Comparison of ENCODE assay signal across 9 mouse cellular contexts in genomic region chr15:77068439-77068861, GRCm38 (mm10). TPM values are rescaled to one million over a fixed set of nuclear protein-coding genes. Genes with fewer than 3 reads are reported as not detected.
A peak's percentile ranks its signal among the peaks of the same experiment; 100 is the strongest.
DNase-seq lines count a peak whose midpoint lies in the region; ATAC-seq lines count a peak whose summit lies in the region.
"Had no signal": no experiment of that assay in that cellular context is flagged by ENCODE, and none has a peak within 500 bp of the region (broad histone marks: within the 10 kb centered on the region; RNA-seq: fewer than 3 reads in every experiment).

No protein-coding gene starts in this region.

- H3K4me1 ChIP-seq in intestine, embryonic 14.5 days (replicated peaks; ENCODE audit: control insufficient read depth, insufficient read depth, low read length) = 0 out of 2 replicates have a peak, but pooled peaks cover 18% of the 10 kb centered on the region
- peaks cover 12% of the 10 kb centered on the region; the same call in 1 of the 2 replicates for H3K4me1 ChIP-seq in intestine, embryonic 15.5 days (replicated peaks)
- peaks cover 19% of the 10 kb centered on the region for H3K4me1 ChIP-seq in heart, embryonic 11.5 days (ENCODE audit: control insufficient read depth, insufficient read depth, low read length)

- H3K4me2 ChIP-seq in intestine, embryonic 14.5 days (ENCODE audit: low read length) = no peak overlapping the region
- no peak overlapping the region for H3K4me2 ChIP-seq in intestine, embryonic 15.5 days (replicated peaks)
- no peak overlapping the region for H3K4me2 ChIP-seq in heart, embryonic 11.5 days
- H3K4me2 ChIP-seq: embryonic facial prominence, embryonic 15.5 days had no signal

- H3K9ac ChIP-seq in intestine, embryonic 14.5 days (ENCODE audit: low read length) = no peak overlapping the region
- H3K9ac ChIP-seq in intestine, embryonic 15.5 days = no peak overlapping the region
- 0 out of 2 replicates have a peak overlapping the region, but pooled peaks have one; percentile 17 for H3K9ac ChIP-seq in heart, embryonic 11.5 days (ENCODE audit: low read depth, low read length)
- H3K9ac ChIP-seq: embryonic facial prominence, embryonic 15.5 days had no signal

- WGBS in intestine, embryonic 14.5 days = 43% methylated on average over 3 of the region's 3 CpGs
- 46% methylated on average over 3 of the region's 3 CpGs for WGBS in intestine, embryonic 15.5 days
- 32% methylated on average over 3 of the region's 3 CpGs for WGBS in heart, embryonic 11.5 days (ENCODE audit: insufficient replicate concordance)

- no peaks in the 10 kb centered on the region for H3K36me3 ChIP-seq in intestine, embryonic 14.5 days (ENCODE audit: control insufficient read depth, insufficient read depth, low read length)
- no peaks in the 10 kb centered on the region for H3K36me3 ChIP-seq in intestine, embryonic 15.5 days
- no peaks in the 10 kb centered on the region for H3K36me3 ChIP-seq in heart, embryonic 11.5 days (ENCODE audit: control insufficient read depth, insufficient read depth, low read length)
- H3K36me3 ChIP-seq: embryonic facial prominence, embryonic 15.5 days had no signal

- DNase-seq in intestine, embryonic 14.5 days (ENCODE audit: low spot score) = no peak
- DNase-seq in ovary, postnatal 36 days (ENCODE audit: low spot score) = peak; percentile 38
- no peak for DNase-seq in ovary, adult 18-20 months (ENCODE audit: low spot score)
- DNase-seq in testis, postnatal 10 days (ENCODE audit: low spot score) = peak; percentile 62
- no peak for DNase-seq in embryo, embryonic 11 days
- DNase-seq in right cerebral cortex, postnatal 36 days (ENCODE audit: low spot score in 2 of 2) = no peak

- no peak overlapping the region for H3K4me3 ChIP-seq in intestine, embryonic 14.5 days (ENCODE audit: low read depth, low read length)
- H3K4me3 ChIP-seq in intestine, embryonic 15.5 days (replicated peaks) = no peak overlapping the region
- no peak overlapping the region for H3K4me3 ChIP-seq in heart, embryonic 11.5 days (ENCODE audit: low read depth, low read length)
- H3K4me3 ChIP-seq: embryonic facial prominence, embryonic 15.5 days had no signal

- ATAC-seq in intestine, embryonic 14.5 days (replicated peaks; ENCODE audit: low FRiP score, low TSS enrichment, low read depth) = no peak
- ATAC-seq in intestine, embryonic 15.5 days = no peak
- ATAC-seq in heart, embryonic 11.5 days (replicated peaks; ENCODE audit: insufficient number of reproducible peaks, low FRiP score, low TSS enrichment) = no peak; the same call in 1 of the 2 replicates

- H3K9me3 ChIP-seq in intestine, embryonic 14.5 days (ENCODE audit: control insufficient read depth, low read length) = no peaks in the 10 kb centered on the region
- no peaks in the 10 kb centered on the region for H3K9me3 ChIP-seq in intestine, embryonic 15.5 days
- H3K9me3 ChIP-seq in heart, embryonic 11.5 days (replicated peaks; ENCODE audit: control insufficient read depth, low read length) = no peaks in the 10 kb centered on the region
- H3K9me3 ChIP-seq: embryonic facial prominence, embryonic 15.5 days had no signal

- H3K27me3 ChIP-seq in intestine, embryonic 14.5 days (replicated peaks; ENCODE audit: control insufficient read depth, insufficient read depth, low read length) = no peaks in the 10 kb centered on the region
- no peaks in the 10 kb centered on the region for H3K27me3 ChIP-seq in intestine, embryonic 15.5 days (replicated peaks)
- no peaks in the 10 kb centered on the region for H3K27me3 ChIP-seq in heart, embryonic 11.5 days (ENCODE audit: control insufficient read depth, insufficient read depth, low read length)
- H3K27me3 ChIP-seq: embryonic facial prominence, embryonic 15.5 days had no signal

- 0 out of 2 replicates have a peak overlapping the region, but pooled peaks have one; percentile 16 for H3K27ac ChIP-seq in intestine, embryonic 14.5 days (ENCODE audit: low read depth)
- H3K27ac ChIP-seq in intestine, embryonic 15.5 days = no peak overlapping the region
- H3K27ac ChIP-seq in heart, embryonic 11.5 days (ENCODE audit: low read depth, low read length) = peak overlapping the region; percentile 42
- H3K27ac ChIP-seq: embryonic facial prominence, embryonic 15.5 days had no signal

RNA-seq across cellular contexts. Expression of gene Mb, which starts 18.0 kb away (rescaled TPM):
- 0.35 and 0.65 TPM in 2 replicates for polyA plus RNA-seq in intestine, embryonic 14.5 days (2014; fragmentation: Nextera tagmentation; extraction: Ambion mirVana)
- polyA plus RNA-seq in intestine, embryonic 15.5 days (2015; fragmentation: Nextera tagmentation; extraction: Ambion mirVana) = 0.24 and 0.44 TPM in 2 replicates
- polyA plus RNA-seq in heart, embryonic 11.5 days (2014; fragmentation: Nextera tagmentation; extraction: Ambion mirVana) = 138 and 139 TPM in 2 replicates

RNA-seq across cellular contexts. Expression of gene Apol6, which starts 23.9 kb away (rescaled TPM):
- polyA plus RNA-seq in intestine, embryonic 14.5 days (2014; fragmentation: Nextera tagmentation; extraction: Ambion mirVana) = 0.58 and 0.84 TPM in 2 replicates
- 0.63 and 0.69 TPM in 2 replicates for polyA plus RNA-seq in intestine, embryonic 15.5 days (2015; fragmentation: Nextera tagmentation; extraction: Ambion mirVana)
- polyA plus RNA-seq in heart, embryonic 11.5 days (2014; fragmentation: Nextera tagmentation; extraction: Ambion mirVana) = 0.16 and 0.52 TPM in 2 replicates

Comparison
In these comparisons a context has a peak if more than half of its experiments do, and no peak if none do; other contexts are left out.
1. DNase-seq: peak in ovary, postnatal 36 days (single experiment) and testis, postnatal 10 days (single experiment); none in intestine, embryonic 14.5 days (single experiment), ovary, adult 18-20 months (single experiment), embryo, embryonic 11 days (single experiment) and right cerebral cortex, postnatal 36 days (0 of 2).
2. RNA of gene Mb, which starts 18.0 kb away (polyA plus RNA-seq): 138 to 139 TPM in heart, embryonic 11.5 days; 0.24 to 0.44 TPM in intestine, embryonic 15.5 days and 0.35 to 0.65 TPM in intestine, embryonic 14.5 days; every median in the first group is over 10 times any median in the second.